Mouse (Mus musculus) forebrain, embryonic 16.5 days (tissue): ENCODE results near the gene Pidd1. TPM values are rescaled to one million over a fixed set of nuclear protein-coding genes. Genes with fewer than 3 reads are reported as not detected.
A peak's percentile ranks its signal among the peaks of the same experiment; 100 is the strongest.

Experiments used
- ATAC-seq: fragments of 200-750 bp; cut with Nextera tagmentation; 2 replicates; pipeline ENCODE4 v1.8.0; 2017; ENCODE audit warnings: mild to moderate bottlenecking, moderate library complexity
- H3K27ac ChIP-seq: fragments of 300-500 bp; sonication (generic); 2 replicates; pipeline ENCODE4 v1.5.1; 2014; ENCODE audit warnings: low read length, control low read depth
- H3K27me3 ChIP-seq: fragments of 300-500 bp; sonication (generic); replicated peaks from 2 replicates; pipeline ENCODE4 v1.6.1; 2014; ENCODE audit warnings: low read length; ENCODE audit not compliant: control insufficient read depth, insufficient read depth
- H3K36me3 ChIP-seq: fragments of 300-500 bp; sonication (generic); 2 replicates; pipeline ENCODE4 v1.6.1; 2014; ENCODE audit not compliant: control insufficient read depth, insufficient read depth
- H3K4me1 ChIP-seq: fragments of 300-500 bp; sonication (generic); replicated peaks from 2 replicates; pipeline ENCODE4 v1.6.1; 2014; ENCODE audit warnings: low read length; ENCODE audit not compliant: control insufficient read depth, insufficient read depth
- H3K4me2 ChIP-seq: fragments of 300-500 bp; sonication (generic); 2 replicates; pipeline ENCODE4 v1.6.1; 2014; ENCODE audit warnings: mild to moderate bottlenecking, low read length, control low read depth
- H3K4me3 ChIP-seq: fragments of 300-500 bp; sonication (generic); replicated peaks from 2 replicates; pipeline ENCODE4 v1.5.1; 2014; ENCODE audit warnings: mild to moderate bottlenecking, low read length, control low read depth
- H3K9ac ChIP-seq: fragments of 300-500 bp; sonication (generic); replicated peaks from 2 replicates; pipeline ENCODE4 v1.6.1; 2014; ENCODE audit warnings: low read depth, low read length, control low read depth
- H3K9me3 ChIP-seq: fragments of 300-500 bp; sonication (generic); 2 replicates; pipeline ENCODE4 v1.6.1; 2016; ENCODE audit warnings: low read length; ENCODE audit not compliant: control insufficient read depth
- whole genome bisulfite sequencing: fragments of 180-500 bp; shearing (Covaris S2); extraction: QIAGEN DNeasy Blood & Tissue Kit; methylation state at CpG from one replicate; pipeline ENCODE4 v1.1.7; 2014; 5-methylcytosine and 5-hydroxymethylcytosine counted together
- polyA plus RNA-seq: library from polyadenylated mRNA; unstranded; fragments of >200 nt; fragmentation: Nextera tagmentation; extraction: Ambion mirVana; gene quantifications from 2 replicates; pipeline ENCODE4 v1.2.1, GENCODE M21; 2015

Pidd1 gene
- polyA plus RNA-seq, 1 experiment from 2014 or later: 9.9 TPM

DNA sequence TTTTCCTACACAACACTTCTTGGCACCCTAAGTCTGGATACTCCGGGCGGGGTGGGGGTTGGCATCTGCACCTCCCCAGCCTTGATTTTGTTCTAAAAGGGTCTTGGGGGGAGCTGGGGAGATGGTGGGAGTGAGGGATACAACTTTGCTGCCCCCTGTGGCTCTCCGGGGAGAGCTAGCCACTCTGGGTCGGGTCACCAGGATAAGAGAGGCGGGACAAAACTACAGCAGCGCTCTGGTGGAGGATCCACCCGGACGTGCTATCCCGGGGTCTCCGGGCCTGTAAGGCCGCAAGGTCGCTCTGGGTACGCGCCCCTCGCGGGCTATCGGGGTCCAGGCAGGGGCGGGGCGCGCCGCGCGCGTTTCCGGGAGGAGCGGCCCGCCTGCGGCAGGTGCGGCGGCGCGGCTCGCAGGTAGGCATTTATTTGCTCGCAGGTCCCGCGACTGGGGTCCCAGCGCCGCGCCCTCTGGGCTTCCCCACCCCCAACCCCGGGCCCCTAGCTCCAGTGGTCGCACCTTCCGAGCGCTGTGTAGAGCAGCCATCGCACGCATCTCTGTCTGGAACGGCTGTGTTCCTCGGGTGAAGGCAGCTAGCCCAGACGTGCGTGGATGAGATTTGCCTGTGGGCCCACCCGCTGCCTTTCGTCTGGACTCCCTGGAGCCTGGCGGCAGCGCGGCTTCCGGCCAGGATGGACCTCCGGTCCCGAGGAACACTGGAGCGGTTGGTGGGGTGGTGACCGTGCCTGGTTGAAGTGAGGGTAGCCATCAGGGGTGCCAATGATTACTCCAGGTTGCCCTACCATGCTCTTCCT lies 17.9 kb upstream of the Pidd1 start:
- Histone ChIP-seq H3K4me1 (peaks cover 12% of the 10 kb centered on the region), H3K4me2 (peak overlapping the region; percentile 54), H3K9ac (peak overlapping the region; percentile 38), H3K27me3 (peaks cover 59% of the 10 kb centered on the region), H3K9me3 (no peaks in the 10 kb centered on the region), H3K36me3 (no peaks in the 10 kb centered on the region), H3K27ac (no peak overlapping the region), H3K4me3 (peak overlapping the region; percentile 36)
- 2% methylated on average over 54 of the region's 59 CpGs for WGBS
- ATAC-seq: no peak

DNA sequence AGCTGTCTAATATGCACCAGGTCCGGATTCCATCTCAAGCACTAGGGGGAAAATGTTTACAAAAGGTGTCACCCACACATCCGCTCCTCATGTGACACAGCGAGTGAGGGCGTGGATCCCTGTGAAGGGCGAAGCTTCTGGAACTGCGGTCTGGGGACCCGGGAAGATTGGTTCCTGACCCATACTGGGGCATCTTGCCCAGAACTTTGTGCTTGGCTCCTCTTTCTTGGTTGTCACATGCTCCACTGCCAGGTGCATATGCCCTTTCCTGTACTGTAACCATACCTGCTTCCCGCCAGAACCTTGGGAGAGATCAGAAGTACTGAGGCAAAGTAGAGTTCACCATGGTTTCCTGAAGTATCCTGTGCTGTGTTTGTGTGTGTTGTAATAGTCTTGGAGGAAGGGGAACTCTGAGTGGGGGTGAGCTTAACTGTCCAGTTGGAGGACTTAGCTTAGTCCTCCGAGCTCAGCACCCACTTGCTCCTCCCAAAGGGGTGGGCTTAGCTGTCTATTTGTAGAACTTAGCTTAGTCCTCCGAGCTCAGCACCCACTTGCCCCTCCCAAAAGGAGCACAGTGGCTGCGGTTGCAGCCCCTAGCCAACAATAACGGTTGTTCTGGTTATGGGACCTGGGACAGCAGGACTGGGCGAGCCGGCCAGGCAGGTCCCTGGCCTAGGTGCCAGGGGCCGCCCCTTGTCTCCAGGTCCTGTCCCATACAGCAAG lies 16.7 kb upstream of the Pidd1 start, which contains the start of gene Cracr2b:
Cracr2b (plus strand) TSS at position 704 of the 723 bp plus-strand sequence.
- no peak for ATAC-seq
- Histone ChIP-seq H3K4me1 (peaks cover 19% of the 10 kb centered on the region), H3K4me3 (peak within 1 kb of the TSS; percentile 36), H3K36me3 (no peaks in the 10 kb centered on the region), H3K27me3 (peaks cover 49% of the 10 kb centered on the region), H3K9ac (peak within 1 kb of the TSS; percentile 38), H3K9me3 (no peaks in the 10 kb centered on the region), H3K27ac (no peak within 1 kb of the TSS), H3K4me2 (peak within 1 kb of the TSS; percentile 54)
- 71% methylated on average over 15 of the region's 15 CpGs for WGBS

DNA sequence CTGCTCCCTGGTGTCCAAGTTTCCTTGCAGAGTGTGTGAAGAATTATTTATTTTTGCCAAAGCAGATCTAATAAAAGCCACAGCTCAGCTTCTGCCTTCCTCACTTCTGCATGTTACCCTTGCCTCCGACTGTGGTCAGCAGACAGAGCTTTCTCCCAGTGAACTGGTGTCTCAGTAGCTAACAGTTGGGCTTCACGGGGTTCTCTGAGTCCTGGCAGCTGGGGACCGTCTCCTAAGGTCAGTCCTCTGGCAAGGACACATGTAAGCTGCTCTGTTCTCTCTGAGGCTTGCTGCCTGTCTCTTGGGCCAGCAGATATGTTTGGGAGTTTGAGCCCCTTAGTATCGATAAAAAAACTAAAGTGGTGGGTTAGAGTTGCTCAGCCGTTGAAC lies 16.2 kb upstream of the Pidd1 start:
- peaks cover 44% of the 10 kb centered on the region for H3K27me3 ChIP-seq
- no peak overlapping the region for H3K4me3 ChIP-seq
- no peaks in the 10 kb centered on the region for H3K36me3 ChIP-seq
- H3K9ac ChIP-seq: no peak overlapping the region
- no peaks in the 10 kb centered on the region for H3K9me3 ChIP-seq
- no peak overlapping the region for H3K27ac ChIP-seq
- peaks cover 18% of the 10 kb centered on the region for H3K4me1 ChIP-seq
- WGBS: 78% methylated on average over 5 of the region's 5 CpGs
- no peak overlapping the region for H3K4me2 ChIP-seq
- no peak for ATAC-seq

DNA sequence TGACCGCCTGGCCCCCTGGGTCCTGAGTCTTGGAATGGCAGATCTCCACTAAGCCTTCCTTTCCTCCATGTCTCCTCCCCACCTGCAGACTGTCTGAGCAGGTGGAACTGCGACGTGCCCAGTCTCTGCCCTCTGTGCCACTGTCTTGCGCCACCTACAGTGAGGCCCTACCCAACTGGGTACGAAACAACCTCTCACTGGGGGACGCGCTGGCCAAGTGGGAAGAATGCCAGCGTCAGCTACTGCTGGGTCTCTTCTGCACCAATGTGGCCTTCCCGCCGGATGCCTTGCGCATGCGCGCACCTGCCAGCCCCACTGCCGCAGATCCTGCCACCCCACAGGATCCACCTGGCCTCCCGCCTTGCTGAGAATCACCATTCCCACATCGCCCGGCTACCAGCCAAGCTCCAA lies 15.5 kb upstream of the Pidd1 start:
- H3K4me1 ChIP-seq: peaks cover 21% of the 10 kb centered on the region
- H3K27ac ChIP-seq: no peak overlapping the region
- peaks cover 37% of the 10 kb centered on the region for H3K27me3 ChIP-seq
- H3K4me3 ChIP-seq: no peak overlapping the region
- H3K36me3 ChIP-seq: no peaks in the 10 kb centered on the region
- no peaks in the 10 kb centered on the region for H3K9me3 ChIP-seq
- H3K9ac ChIP-seq: no peak overlapping the region
- H3K4me2 ChIP-seq: no peak overlapping the region
- 91% methylated on average over 17 of the region's 17 CpGs for WGBS
- ATAC-seq: no peak

DNA sequence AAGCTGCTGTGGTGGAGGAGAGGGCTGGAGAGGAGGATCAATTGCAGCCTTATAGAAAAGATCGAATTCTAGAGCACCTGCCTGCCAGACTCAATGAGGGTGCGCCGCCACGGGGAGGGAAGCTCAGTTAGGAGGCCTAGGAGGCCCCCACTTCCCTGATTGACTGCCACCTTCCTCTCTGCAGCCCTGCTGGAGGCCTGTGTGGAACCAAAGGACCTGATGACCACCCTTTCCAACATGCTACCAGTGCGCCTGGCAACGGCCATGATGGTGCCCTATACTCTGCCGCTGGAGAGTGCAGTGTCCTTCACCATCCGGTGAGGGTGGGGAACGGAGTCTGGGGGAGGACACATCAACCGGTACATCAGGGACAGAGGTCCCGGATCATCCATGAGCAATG lies 14.8 kb upstream of the Pidd1 start:
- H3K9ac ChIP-seq: no peak overlapping the region
- peaks cover 22% of the 10 kb centered on the region for H3K4me1 ChIP-seq
- no peak overlapping the region for H3K27ac ChIP-seq
- H3K9me3 ChIP-seq: no peaks in the 10 kb centered on the region
- no peak overlapping the region for H3K4me2 ChIP-seq
- no peaks in the 10 kb centered on the region for H3K36me3 ChIP-seq
- peaks cover 30% of the 10 kb centered on the region for H3K27me3 ChIP-seq
- 95% methylated on average over 11 of the region's 11 CpGs for WGBS
- H3K4me3 ChIP-seq: no peak overlapping the region
- ATAC-seq: no peak

DNA sequence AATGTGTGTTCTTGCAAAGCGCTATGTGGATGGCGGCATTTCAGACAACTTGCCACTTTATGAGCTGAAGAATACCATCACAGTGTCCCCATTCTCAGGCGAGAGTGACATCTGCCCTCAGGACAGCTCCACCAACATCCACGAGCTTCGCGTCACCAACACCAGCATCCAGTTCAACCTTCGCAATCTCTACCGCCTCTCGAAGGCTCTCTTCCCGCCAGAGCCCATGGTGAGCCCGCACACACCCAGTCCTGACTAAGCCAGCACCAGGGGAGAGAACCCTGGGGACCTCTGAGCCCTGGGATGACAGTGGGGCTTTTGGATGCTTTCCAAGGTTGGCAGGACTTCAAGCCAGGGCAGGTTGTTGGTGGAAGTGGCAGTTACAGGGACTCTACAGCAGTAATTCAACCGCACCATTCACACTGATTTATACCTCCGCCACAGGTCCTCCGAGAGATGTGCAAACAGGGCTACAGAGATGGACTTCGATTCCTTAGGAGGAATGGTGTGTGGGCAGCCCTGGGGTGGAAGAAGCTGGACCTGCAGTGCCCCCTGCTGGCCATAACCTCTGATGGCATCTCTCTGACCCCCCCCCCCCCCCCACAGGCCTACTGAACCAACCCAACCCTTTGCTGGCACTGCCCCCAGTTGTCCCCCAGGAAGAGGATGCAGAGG lies 14.3 kb upstream of the Pidd1 start:
- no peaks in the 10 kb centered on the region for H3K36me3 ChIP-seq
- H3K27me3 ChIP-seq: peaks cover 25% of the 10 kb centered on the region
- no peak overlapping the region for H3K9ac ChIP-seq
- no peak overlapping the region for H3K4me3 ChIP-seq
- H3K9me3 ChIP-seq: no peaks in the 10 kb centered on the region
- no peak for ATAC-seq
- peaks cover 22% of the 10 kb centered on the region for H3K4me1 ChIP-seq
- H3K4me2 ChIP-seq: no peak overlapping the region
- no peak overlapping the region for H3K27ac ChIP-seq
- WGBS: 73% methylated on average over 15 of the region's 15 CpGs

DNA sequence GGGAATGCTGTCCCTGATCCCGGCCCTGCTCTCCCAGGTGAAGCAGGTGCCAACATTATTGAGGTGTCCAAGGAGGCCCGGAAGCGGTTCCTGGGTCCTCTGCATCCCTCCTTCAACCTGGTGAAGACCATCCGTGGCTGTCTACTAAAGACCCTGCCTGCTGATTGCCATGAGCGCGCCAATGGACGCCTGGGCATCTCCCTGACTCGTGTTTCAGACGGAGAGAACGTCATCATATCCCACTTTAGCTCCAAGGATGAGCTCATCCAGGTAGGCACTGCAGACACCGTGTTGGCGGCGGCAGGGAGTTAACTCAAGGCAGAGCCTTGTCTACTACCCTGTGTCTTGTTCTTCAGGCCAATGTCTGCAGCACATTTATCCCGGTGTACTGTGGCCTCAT lies 13.4 kb upstream of the Pidd1 start:
- Histone ChIP-seq H3K4me2 (no peak overlapping the region), H3K27me3 (peaks cover 16% of the 10 kb centered on the region), H3K9ac (no peak overlapping the region), H3K4me3 (no peak overlapping the region), H3K36me3 (no peaks in the 10 kb centered on the region), H3K9me3 (no peaks in the 10 kb centered on the region), H3K27ac (no peak overlapping the region), H3K4me1 (peaks cover 22% of the 10 kb centered on the region)
- WGBS: 91% methylated on average over 14 of the region's 14 CpGs
- no peak for ATAC-seq

DNA sequence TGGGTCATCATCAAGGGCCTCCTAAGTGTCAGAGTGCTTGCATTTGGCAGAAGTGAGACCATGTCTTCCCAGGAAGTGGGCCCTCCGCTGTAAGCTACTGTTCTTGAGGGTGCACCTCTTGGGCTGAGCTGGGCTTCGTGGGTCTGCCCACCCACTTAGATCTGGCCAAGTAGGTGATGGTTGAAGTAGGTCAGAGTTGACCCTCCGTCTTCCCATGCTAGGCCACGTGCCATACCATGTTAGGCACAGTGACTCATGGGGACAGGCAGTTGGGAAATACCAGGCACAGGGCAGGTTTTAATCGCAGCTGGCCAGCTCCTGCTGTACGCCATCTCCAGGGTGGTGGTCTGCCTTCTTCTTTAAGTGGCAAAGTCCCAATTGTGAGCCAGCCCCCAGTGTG lies 12.9 kb upstream of the Pidd1 start:
- Histone ChIP-seq H3K4me2 (no peak overlapping the region), H3K4me3 (no peak overlapping the region), H3K27me3 (peaks cover 15% of the 10 kb centered on the region), H3K4me1 (peaks cover 20% of the 10 kb centered on the region), H3K9ac (no peak overlapping the region), H3K27ac (no peak overlapping the region), H3K36me3 (peaks cover under 1% of the 10 kb centered on the region), H3K9me3 (no peaks in the 10 kb centered on the region)
- no peak for ATAC-seq
- WGBS: 89% methylated on average over 6 of the region's 6 CpGs
